Mouse (Mus musculus): ENCODE results near the gene Wrnip1.

Gene Wrnip1

GRCm38 (mm10) chr13:32801693-32802221 is at the start of gene Wrnip1:
Gene Wrnip1, plus strand, starts transcription at chr13:32802038.
- peak; percentile 95 for DNase-seq

- DNase-seq: no peak
Observed at GRCm38 (mm10) chr13:32752066-32752657, 49.7 kb upstream of the Wrnip1 start.

GRCm38 (mm10) chr13:32759036-32759435 is 42.8 kb upstream of the Wrnip1 start:
- no peak for DNase-seq

GRCm38 (mm10) chr13:32760795-32761194 is 41.0 kb upstream of the Wrnip1 start:
- no peak for DNase-seq

GRCm38 (mm10) chr13:32763141-32763540 is 38.7 kb upstream of the Wrnip1 start:
- no peak for DNase-seq

GRCm38 (mm10) chr13:32764448-32764847 is 37.4 kb upstream of the Wrnip1 start:
- DNase-seq: peak; percentile 18

GRCm38 (mm10) chr13:32768104-32768503 is 33.7 kb upstream of the Wrnip1 start:
- DNase-seq: peak; percentile 59

GRCm38 (mm10) chr13:32769960-32770359 is 31.9 kb upstream of the Wrnip1 start:
- no peak for DNase-seq

GRCm38 (mm10) chr13:32775889-32776288 is 25.9 kb upstream of the Wrnip1 start:
- DNase-seq: no peak

- DNase-seq: no peak
Observed at GRCm38 (mm10) chr13:32776350-32776749, 25.5 kb upstream of the Wrnip1 start.

- DNase-seq: no peak
Observed at GRCm38 (mm10) chr13:32778861-32779260, 23.0 kb upstream of the Wrnip1 start.

- DNase-seq: no peak
Observed at GRCm38 (mm10) chr13:32783055-32783454, 18.8 kb upstream of the Wrnip1 start.

- DNase-seq: no peak
Observed at GRCm38 (mm10) chr13:32783816-32784215, 18.0 kb upstream of the Wrnip1 start, which contains the start of gene Mylk4. Gene Mylk4, minus strand, starts transcription at chr13:32783954.

- DNase-seq: no peak
Observed at GRCm38 (mm10) chr13:32787584-32787983, 14.3 kb upstream of the Wrnip1 start.

- no peak for DNase-seq
Observed at GRCm38 (mm10) chr13:32789781-32790180, 12.1 kb upstream of the Wrnip1 start.

- no peak for DNase-seq
Observed at GRCm38 (mm10) chr13:32794619-32795018, 7.2 kb upstream of the Wrnip1 start.

- no peak for DNase-seq
Observed at GRCm38 (mm10) chr13:32795166-32795565, 6.7 kb upstream of the Wrnip1 start.

- no peak for DNase-seq
Observed at GRCm38 (mm10) chr13:32797085-32797484, 4.8 kb upstream of the Wrnip1 start.

- no peak for DNase-seq
Observed at GRCm38 (mm10) chr13:32799131-32799530, 2.7 kb upstream of the Wrnip1 start.

GRCm38 (mm10) chr13:32800859-32801258 is 979 bp upstream of the Wrnip1 start:
- DNase-seq: peak; percentile 54

- DNase-seq: peak; percentile 59
Observed at GRCm38 (mm10) chr13:32802259-32803081, 632 bp downstream of the Wrnip1 start, which contains the start of gene D930007J09Rik. Gene D930007J09Rik, minus strand, starts transcription at chr13:32802849.

- DNase-seq: no peak
Observed at GRCm38 (mm10) chr13:32803701-32804345, 2.0 kb downstream of the Wrnip1 start.

- no peak for DNase-seq
Observed at GRCm38 (mm10) chr13:32806820-32807219, 5.0 kb downstream of the Wrnip1 start.

Data from thymus, postnatal 14 days (tissue).